Mouse (Mus musculus): ENCODE data around the gene Nhs. TPM values are rescaled to one million over a fixed set of nuclear protein-coding genes. Genes with fewer than 3 reads are reported as not detected.

Gene Nhs
- 0.15 to 0.67 TPM (median 0.26 TPM) in 4 replicates for total RNA-seq (2023; ENCODE audit: inconsistent age)

GRCm38 (mm10) chrX:162159637-162160611, at the start of gene Nhs:
Nhs (minus strand) TSS chrX:162159730.

All from B cell, adult (primary cell).